Mouse (Mus musculus): ENCODE measurements around the gene Ddi2.

Ddi2 gene

GRCm38 (mm10) chr4:141651944-141652343 lies 71.3 kb downstream of the Ddi2 start:
- no peak for DNase-seq

DNA sequence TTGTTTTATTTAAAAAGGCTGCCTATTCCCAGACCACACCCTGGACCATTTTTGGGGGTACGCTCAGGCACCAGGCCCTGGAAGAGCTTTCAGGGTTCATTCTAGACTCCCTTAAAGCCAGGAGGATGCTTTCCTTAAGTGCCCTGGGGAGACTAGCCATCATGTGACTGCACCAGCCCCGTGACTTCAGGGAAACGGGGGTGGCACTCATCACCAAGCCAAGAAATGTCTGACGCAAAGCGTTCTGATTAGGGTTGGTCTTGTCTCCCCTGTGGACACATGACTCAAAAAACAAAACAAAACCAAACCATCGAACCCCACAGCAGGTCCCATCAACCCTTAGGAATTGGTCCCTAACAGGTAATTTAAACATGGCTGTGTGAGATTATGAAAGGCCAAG lies 71.9 kb downstream of the Ddi2 start:
- no peak for DNase-seq

- DNase-seq: no peak
Observed at GRCm38 (mm10) chr4:141649244-141649643, 74.0 kb downstream of the Ddi2 start.

DNA sequence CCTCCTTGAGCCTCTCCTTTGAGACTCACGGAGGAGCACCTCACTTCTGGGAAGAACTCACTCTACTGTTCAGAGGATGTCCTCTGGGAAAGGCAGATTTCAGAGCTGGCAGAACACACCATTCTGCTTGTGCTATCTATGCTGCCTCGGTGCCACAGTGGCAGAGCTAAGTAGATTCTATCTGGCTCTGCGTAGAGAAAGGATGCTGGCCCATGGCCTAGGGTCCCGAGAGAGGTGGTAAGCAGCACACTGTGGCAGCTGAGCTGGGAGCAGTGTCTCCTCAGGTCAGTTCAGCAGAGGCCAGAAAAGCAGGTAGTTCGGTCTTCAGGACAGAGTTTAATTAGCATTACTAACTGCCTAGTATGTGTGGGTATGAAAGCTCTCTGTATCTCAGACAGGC lies 75.0 kb downstream of the Ddi2 start:
- DNase-seq: no peak

- DNase-seq: no peak
Observed at GRCm38 (mm10) chr4:141647187-141647586, 76.0 kb downstream of the Ddi2 start.

- DNase-seq: no peak
Observed at GRCm38 (mm10) chr4:141645988-141646387, 77.2 kb downstream of the Ddi2 start.

DNA sequence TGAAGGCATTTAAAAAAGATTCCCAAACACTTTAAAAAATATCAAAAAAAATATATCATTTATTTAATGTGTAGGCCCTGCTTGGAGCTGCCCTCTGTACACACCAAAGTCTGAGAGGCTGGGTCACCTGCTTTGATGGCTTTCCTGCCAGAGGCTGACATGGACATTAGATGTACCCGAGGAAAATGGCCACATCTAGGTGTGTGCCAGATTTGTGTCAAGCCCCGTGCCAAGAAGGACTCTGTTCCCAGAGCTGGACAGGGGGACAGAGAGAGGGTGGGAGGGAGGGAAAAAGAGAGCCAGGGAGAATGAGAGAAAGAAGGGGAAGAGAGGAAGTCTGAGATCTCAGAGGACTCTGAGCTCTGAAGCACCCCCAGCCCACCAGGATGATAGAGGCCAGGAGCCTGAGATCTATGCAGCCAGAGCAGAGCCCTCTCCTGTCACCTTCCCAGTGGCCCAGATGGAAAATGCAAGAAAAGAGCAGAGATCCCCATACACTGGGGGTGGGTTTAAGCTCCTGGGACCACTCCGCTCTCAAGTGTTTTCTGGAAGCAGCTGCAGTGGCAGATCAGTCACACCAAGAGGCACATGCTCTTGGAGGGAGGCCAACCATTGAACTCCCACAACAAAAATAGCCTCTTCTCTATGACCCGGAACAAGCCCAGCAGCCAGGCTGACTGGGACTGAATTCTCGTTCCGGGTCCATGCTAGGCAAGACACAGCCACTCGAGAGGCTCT lies 79.9 kb downstream of the Ddi2 start:
- peak; percentile 84 to 88 for DNase-seq

DNA sequence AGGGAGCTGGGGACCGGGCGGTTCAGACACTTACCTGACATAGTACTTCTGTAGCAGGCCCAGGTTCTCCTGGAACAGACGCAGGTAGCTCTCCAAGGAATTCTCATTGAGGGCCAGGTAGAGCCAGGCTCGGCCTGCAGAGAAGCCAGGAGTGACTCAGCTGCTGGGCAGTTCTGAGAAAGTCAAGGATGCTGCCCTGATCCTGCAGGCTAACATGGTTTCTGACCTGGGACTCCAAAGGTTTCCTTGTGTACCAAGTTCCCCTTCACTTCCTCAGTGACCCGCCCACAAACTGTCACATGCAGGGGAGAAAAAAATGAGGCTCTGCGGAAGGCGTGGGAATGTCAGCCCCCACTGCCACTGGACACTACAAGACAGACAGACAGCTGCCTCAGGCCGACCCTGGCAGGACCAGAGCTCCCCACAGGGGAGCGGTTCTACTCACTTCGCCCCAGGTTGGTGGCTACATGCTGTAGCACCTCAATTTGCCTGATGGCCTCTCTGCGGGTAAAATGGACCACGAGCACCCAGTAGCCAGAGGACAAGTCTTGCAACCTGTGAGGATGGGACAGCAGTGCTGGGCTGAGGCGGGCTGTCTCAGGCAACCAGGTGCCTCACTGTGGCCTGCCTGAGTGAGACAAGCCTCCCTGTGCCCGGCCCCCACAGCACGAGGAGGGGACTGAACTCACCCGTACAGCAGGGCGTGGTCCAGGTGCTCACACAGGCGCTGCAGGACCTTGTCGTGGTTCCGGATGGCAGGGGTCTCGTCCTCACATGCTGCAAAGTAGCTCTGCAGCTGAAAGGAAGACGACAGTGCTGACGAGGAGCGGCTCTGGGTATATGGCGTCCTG lies 81.0 kb downstream of the Ddi2 start:
- peak; percentile 68 to 71 for DNase-seq

GRCm38 (mm10) chr4:141641353-141641771 lies 81.9 kb downstream of the Ddi2 start:
- DNase-seq: peak; percentile 84 to 91

- DNase-seq: no peak
Observed at GRCm38 (mm10) chr4:141639474-141639873, 83.7 kb downstream of the Ddi2 start.

DNA sequence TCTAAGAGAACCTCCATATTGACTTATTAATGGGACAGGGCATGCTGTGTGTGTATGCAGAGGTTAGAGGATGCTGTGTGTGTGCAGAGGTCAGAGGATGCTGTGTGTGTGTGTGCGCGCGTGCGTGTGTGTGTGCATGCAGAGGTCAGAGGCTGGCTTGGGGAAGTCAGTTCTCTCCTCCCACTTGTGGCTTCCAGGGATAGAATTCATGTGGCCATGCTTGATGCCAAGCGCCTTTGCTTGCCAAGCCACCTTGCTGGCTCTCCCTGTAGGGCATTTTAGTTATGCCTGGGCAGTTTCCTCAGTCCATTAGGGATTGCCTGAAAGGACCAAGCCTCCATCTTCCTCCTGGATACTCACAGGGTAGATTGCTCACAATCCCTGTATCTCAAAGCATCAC lies 86.5 kb downstream of the Ddi2 start:
- DNase-seq: peak; percentile 81 to 87

GRCm38 (mm10) chr4:141635991-141636390 lies 87.2 kb downstream of the Ddi2 start:
- no peak for DNase-seq

DNA sequence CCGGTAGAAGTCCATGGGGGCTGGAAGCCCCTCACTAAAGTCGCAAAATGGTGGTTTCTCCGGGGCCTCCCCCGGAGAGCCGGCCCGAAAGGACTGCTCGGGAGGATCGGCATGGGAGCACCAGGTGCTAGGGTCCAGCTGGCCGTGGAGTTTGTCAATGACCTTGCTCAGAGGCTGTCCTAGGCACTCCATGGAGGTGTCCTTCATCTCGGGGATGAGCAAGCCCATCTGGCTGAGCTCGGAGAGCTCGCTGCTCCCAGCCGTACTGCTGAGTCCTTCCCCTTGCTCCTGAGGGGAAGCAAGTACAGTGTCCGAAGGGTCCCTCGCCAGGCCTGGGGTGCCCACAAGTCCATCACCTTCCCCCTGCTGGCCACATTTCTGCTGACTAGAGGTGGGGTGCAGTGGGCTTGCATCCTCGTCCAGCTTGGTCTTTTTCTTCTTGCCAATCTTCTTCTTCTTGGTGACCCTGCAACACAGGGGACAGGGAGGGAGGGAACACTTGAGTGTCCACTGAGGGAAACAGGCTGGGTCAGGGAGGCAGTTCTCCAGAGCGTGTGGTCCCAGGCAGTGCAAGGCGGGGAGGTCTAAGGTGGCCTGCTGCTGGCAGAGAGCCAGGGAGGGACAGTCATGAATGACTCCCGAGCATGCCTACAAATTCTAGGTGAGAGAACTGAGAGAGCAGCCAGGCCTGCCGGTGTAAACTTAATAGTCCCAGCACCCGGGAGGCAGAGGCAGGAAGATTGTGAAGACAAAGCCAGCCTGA lies 90.9 kb downstream of the Ddi2 start:
- no peak for DNase-seq

DNA sequence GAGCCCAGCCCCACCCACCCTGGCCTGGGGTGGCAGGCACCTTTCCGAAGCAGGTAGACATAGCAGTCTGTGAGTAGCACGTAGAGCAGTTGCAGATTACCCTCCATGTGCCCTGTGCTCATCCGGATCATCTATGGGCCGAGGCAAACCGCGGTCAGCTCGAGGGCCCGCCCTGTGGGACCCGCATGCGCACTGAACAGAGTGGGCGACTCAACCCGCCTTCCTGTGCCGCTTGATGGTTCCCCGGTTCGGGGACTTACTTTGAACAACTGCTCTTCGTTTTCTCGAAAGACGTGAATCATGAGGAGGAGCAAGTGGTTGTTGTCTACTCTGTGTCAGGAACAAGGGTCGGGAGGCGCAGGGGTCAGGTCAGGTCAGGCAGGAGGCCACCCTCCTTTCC lies 92.0 kb downstream of the Ddi2 start:
- no peak for DNase-seq

DNA sequence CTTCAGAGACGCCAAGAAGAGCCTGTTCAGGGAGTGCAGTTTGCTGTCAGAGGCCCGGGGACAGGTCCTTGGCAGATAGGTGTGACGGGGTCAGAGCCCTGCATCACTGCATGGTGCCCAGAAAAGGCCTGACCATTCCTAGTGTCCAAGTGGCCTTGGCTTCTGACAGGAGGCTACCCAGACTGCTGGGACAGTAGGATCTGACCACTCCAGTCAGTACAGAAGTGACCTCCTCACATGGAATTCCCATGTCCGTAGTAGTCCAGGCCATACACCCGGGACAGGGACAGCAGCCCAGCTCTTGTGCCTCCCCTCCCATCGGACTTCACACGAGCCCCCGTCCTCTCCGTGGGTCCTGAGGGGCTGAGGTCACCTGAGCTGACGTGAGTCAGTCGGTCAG lies 93.2 kb downstream of the Ddi2 start:
- no peak for DNase-seq

- DNase-seq: no peak
Observed at GRCm38 (mm10) chr4:141628661-141629060, 94.6 kb downstream of the Ddi2 start.
